Mouse (Mus musculus) left cerebral cortex, postnatal 25 days (tissue): ENCODE measurements at regions not wholly inside any gene's neighbourhood (a gene's known extent, or its start where the extent isn't known, plus 50 kb on each side); places are given as distances from the start of the nearest gene placed in this dataset.

ENCODE experiments used
- DNase-seq, 2 experiments: peaks; one replicate each; pipeline ENCODE4 v3.0.0; 2022; ENCODE audit warnings: low spot score in 2 of 2, mixed read lengths in 1 of 2
- intact Hi-C: fragments of 180-260 bp; cut with DNase I; formaldehyde crosslinking; loops from one replicate; pipeline ENCODE4 v1.15.1; 2025

DNA sequence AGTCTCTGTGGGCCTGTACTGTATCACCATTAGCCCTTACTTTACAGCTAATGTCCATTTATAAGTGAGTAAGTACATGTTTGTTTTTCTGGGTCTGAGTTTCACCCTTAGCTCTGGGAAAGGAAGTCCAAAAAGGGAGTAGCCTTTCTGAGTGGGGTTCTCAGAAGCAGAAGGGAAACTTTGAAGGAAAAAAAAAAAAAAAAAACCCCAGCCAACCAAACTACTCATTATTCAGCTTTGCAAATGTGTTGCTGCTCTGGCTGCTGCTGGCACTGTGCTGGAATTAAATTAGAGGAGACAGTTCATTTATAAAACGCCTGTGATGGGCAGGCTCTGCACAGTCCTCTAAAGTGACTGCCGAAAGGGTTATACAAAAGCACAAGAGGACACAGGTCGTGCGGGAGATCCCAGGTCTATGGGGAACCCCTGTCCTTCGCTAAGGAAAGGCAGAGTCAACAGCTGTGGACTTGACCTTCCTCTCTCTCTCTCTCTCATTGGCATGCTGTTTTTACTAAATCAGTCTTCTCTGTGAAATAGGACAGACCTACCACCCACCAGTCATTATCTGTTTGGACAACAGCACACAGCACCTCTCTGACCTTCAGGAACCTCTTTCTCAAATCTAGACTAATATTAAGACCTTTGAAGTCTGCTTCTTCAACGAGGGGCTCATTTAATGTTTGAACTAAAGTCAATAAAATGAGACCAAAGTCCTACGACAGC lies 165.4 kb downstream of the Cd47 start:
- intact Hi-C loops = loop anchor here (5.0 kb wide), 1 partner anchor 47 kb away; no protein-coding TSS in a partner anchor
- peak in 1 of 2 experiments; percentile 77 for DNase-seq

- DNase-seq = no peak
- intact Hi-C loops = loop anchor here (5.0 kb wide), 1 partner anchor 46 kb away; no protein-coding TSS in a partner anchor
Observed at GRCm38 (mm10) chr16:49966251-49966588, 165.9 kb downstream of the Cd47 start.

GRCm38 (mm10) chr16:49967110-49967509 lies 166.8 kb downstream of the Cd47 start:
- intact Hi-C loops = loop anchor here (5.0 kb wide), 1 partner anchor 45 kb away; no protein-coding TSS in a partner anchor
- no peak for DNase-seq

- DNase-seq = no peak
- intact Hi-C loops = loop anchor here (5.0 kb wide), 1 partner anchor 44 kb away; no protein-coding TSS in a partner anchor
Observed at GRCm38 (mm10) chr16:49968291-49968870, 168.0 kb downstream of the Cd47 start.

DNA sequence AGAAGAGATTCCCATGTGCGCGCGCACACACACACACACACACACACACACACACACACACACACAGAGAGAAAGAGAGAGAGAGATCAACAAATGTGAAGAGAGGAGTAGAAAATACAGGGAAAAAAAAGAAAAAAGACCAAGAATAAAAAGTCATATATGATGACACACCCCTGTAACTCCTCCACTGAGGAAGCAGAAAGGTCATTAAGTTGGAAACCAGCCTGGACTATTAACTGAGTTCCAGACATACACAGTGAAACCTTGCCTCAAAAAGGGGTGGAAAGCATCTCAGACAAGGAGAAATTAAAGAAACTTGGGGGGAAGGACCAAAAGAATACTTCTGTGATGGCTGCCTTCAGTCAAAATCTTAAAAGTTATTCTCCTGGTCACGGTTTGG lies 168.7 kb downstream of the Cd47 start:
- no peak for DNase-seq
- intact Hi-C loops = loop anchor here (5.0 kb wide), 1 partner anchor 43 kb away; no protein-coding TSS in a partner anchor

- no peak for DNase-seq
- intact Hi-C loops = loop anchor here (5.0 kb wide), 1 partner anchor 43 kb away; no protein-coding TSS in a partner anchor
Observed at GRCm38 (mm10) chr16:49969693-49970296, 169.5 kb downstream of the Cd47 start.

GRCm38 (mm10) chr16:49970297-49970804 lies 170.0 kb downstream of the Cd47 start:
- DNase-seq = peak in 1 of 2 experiments; percentile 24
- intact Hi-C loops = no loop called here

DNA sequence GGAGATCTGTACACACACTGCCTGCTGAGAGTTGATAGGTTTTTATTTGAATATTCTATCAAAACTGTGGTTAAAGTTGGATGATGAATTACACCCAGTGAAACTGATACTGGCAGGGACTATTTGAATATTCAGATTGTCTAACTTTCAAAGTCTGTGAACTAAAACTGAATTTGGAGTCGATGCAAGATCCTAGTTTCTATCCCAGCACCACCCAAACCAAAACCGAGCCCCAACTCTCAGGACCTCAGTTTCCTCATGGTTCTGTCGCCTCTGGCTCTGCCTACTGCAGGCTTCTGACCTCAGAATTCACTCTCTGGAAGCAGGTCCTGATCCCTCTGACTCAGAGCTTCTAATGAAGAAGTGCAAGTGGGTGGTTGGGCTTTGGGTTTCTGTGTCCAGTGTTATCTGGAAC lies 170.8 kb downstream of the Cd47 start:
- intact Hi-C loops = no loop called here
- no peak for DNase-seq

GRCm38 (mm10) chr16:49977276-49977675 lies 176.9 kb downstream of the Cd47 start:
- intact Hi-C loops = no loop called here
- no peak for DNase-seq

DNA sequence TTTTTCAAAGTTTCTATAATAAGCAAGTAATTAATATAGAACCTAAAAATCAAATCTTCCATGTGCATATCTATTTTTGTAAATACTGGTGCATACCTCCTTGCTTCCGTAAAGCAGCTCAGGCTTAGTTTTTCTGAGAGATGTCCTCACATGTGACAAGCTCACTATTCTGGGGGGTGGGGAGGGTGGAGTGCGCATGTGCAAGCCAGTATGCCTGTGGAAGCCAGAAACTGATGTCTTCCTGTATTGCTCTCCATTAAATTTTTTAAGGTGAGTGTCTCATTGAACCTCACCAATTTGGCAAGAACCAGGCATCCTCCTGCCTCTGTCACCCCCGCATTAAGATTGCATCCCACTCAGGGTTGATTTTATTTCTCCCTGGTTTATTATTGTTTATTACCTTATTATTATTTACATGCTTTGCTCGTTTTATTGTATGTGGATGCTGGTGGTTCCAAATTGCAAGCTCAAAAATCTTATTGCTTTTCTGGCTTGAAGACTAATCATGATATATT lies 179.2 kb downstream of the Cd47 start:
- no peak for DNase-seq
- intact Hi-C loops = no loop called here

DNA sequence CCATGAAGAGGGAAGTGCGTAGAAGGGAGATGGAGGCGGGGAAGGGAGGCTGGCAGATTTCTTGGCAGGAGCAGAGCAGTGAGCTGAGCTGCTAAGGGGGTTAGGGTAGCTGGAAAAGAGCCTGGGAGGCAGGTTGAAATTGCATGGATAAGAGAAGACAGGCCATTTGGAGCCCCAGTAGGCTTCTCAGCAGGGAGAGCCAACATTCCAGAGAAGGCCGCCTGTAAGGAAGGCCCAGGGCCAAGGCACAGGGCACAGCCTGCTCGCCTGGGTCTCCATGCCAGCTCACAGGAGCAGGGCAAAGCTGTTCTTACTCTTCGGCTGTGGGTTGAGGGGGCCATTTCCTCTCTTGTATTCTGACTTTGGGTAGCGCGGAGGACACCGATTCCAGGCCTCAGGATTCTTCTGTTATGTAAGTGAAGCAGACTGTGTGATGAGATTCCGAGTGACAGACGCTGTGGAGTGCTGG lies 179.9 kb downstream of the Cd47 start:
- peak in 1 of 2 experiments; percentile 73 for DNase-seq
- intact Hi-C loops = no loop called here

DNA sequence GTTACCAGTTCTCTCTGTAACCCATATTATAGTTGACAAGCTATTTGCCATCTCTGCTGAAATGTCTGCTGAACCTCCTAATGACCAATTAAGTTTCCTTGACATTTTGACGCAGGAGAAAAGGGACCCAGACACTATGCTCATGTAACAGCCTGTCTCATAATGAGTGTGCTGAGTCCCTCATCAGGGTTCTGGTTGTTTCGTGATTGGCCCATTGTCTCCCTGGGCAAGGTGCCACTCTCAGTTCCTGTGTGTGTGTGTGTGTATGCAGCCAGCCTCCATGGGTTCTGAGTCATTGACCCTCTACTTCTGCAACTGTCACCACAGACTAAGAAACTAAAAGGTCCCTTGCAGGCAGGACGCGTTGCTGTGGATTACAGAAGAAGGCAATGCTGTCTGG lies 181.8 kb downstream of the Cd47 start:
- intact Hi-C loops = no loop called here
- no peak for DNase-seq

DNA sequence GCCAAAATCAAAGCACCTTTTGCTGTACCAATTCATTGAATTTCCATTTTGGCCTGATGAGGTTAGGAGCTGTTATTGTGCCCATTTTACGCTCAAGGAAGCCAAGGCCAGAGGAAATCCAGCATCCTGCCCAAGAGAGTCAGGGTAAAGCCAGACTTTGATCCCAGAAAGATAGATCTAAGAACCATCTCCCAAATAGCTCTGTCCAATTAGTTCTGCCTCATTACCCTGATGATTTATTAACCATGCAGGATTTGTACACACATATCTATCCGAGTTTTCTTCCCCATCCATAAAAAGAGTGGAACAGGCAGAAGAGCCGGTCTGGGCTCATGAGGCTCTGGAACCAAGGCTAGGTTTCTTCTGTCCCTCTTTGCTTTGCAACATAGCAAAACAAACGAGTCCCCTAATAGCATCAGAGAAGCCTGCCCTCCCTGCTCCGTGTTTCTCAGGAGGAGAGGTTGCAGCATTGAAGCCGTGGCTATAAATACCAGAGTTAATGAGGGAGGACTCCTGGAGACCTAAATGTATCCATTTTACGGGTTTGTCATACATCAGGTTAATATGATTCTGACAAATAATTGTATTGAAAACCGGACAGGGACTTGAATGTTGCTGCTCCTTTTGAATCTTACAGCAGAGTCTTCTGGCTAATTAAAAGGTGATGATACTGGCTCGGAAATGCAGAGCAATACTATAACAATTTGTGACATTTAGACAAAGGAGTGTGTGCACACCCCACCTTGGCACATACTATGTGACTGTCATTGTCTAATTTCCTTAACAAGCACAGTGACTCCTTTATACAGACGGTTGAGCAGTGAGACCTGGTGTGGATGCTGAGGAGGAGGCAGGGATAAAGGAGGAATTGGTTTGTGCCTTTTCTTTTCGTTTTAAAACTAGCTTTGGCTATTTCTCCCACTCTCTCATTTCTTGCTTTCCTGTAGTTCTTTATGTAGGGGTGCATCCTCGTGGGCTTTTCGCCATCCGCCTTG lies 185.0 kb downstream of the Cd47 start:
- no peak for DNase-seq
- intact Hi-C loops = no loop called here

DNA sequence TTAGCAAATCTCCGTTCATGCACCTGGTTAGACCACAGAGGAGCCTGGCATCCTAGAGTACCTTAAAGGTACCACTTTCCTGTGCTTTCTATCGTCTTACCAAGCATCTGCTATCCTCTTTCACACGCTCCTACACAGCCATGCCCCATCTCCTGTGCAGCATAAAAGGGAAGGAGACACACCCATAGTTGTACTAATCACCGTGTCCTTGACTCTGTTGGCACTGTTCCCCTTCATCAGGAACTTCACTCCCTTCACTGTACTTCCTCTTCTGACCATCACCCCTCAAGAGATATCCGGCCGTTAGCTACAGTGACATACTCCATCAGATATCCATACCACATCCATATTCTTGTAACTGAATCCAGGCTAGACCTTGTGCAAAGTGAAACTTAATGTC lies 186.6 kb downstream of the Cd47 start:
- intact Hi-C loops = no loop called here

GRCm38 (mm10) chr16:49995822-49996221 lies 195.5 kb downstream of the Cd47 start:
- intact Hi-C loops = no loop called here
- DNase-seq = no peak

More for the DNA sequence above, 186.6 kb downstream of the Cd47 start:
- DNase-seq = no peak

DNA sequence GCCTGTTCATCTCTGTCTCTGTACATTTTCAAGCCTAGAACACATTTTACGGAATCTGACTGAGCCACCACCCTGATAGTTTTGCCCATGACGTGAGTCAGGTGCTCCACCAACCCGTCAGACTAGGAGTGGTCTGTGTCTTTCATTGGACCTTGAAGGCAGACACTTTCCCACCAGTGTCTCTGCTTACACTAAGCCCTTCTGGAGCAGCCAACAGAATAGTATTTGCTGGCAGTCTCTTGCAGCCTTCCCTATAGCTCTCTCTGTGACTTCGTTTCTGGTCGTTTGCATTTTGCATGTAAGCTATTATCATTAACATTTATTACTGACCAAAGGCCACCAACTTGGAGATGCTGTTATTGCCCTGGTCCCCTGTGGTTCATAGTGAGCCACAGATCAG lies 196.3 kb downstream of the Cd47 start:
- DNase-seq = no peak
- intact Hi-C loops = no loop called here

DNA sequence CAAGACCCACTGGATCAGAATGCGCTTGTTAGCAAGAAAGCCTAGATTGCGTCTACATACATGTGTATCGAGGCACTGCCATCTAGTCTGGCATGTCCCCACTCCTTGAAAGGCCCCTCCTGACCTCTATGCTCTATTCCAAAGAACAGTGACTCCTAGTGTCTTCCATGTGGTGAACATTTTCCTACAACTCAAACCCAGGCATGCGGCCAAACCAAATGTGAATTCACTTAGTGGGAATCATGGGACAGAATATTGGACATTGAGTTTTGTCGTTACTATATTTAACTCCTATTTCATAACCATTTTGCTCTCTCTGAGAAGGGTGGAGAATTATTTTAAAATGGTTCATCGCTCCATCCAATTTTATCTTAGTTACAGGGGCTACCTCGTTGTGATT lies 196.7 kb downstream of the Cd47 start:
- no peak for DNase-seq
- intact Hi-C loops = no loop called here

DNA sequence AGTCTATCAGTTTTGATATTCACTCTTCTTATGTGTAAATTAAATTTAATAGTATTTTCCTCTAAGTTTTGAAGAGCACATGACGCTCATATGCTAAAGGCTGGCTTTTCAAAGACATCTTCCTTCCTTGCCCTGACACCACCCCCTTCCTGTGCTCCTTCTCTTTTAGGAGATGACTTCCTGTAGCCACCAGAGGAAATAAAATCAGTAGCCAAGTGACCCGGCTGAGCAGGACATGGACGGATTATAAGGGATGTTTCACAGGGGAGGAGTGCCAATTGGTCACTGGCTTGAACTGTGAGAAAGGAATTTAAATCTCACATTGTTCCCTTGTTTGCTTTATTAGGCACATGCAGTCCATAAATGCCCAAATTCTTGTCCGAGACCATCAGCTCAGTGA lies 200.5 kb downstream of the Cd47 start:
- intact Hi-C loops = no loop called here
- DNase-seq = no peak
